Mouse (Mus musculus) heart, embryonic 15.5 days (tissue): ENCODE data around the gene Tspan10. TPM values are rescaled to one million over a fixed set of nuclear protein-coding genes. Genes with fewer than 3 reads are reported as not detected.

Experiments
- ATAC-seq: fragments of 200-750 bp; cut with Nextera tagmentation; replicated peaks from 2 replicates; pipeline ENCODE4 v1.8.0; 2017; ENCODE audit warnings: low read depth, moderate TSS enrichment; ENCODE audit not compliant: insufficient number of reproducible peaks, insufficient read depth, low FRiP score
- H3K27ac ChIP-seq: fragments of 300-500 bp; sonication (generic); 2 replicates; pipeline ENCODE4 v1.5.1; 2015; ENCODE audit warnings: mild to moderate bottlenecking, inconsistent platforms
- H3K27me3 ChIP-seq: fragments of 300-500 bp; sonication (generic); 2 replicates; pipeline ENCODE4 v1.6.1; 2015; ENCODE audit warnings: inconsistent platforms
- H3K36me3 ChIP-seq: fragments of 300-500 bp; sonication (generic); 2 replicates; pipeline ENCODE4 v1.6.1; 2015; ENCODE audit warnings: mild to moderate bottlenecking, inconsistent platforms
- H3K4me1 ChIP-seq: fragments of 300-500 bp; sonication (generic); replicated peaks from 2 replicates; pipeline ENCODE4 v1.6.1; 2015; ENCODE audit warnings: inconsistent platforms
- H3K4me2 ChIP-seq: fragments of 300-500 bp; sonication (generic); 2 replicates; pipeline ENCODE4 v1.6.1; 2015; ENCODE audit warnings: inconsistent platforms, mild to moderate bottlenecking, moderate library complexity
- H3K4me3 ChIP-seq: fragments of 300-500 bp; sonication (generic); 2 replicates; pipeline ENCODE4 v1.5.1; 2015; ENCODE audit warnings: mild to moderate bottlenecking, inconsistent platforms
- H3K9ac ChIP-seq: fragments of 300-500 bp; sonication (generic); 2 replicates; pipeline ENCODE4 v1.6.1; 2015; ENCODE audit warnings: mild to moderate bottlenecking, inconsistent platforms
- H3K9me3 ChIP-seq: fragments of 300-500 bp; sonication (generic); replicated peaks from 2 replicates; pipeline ENCODE4 v1.6.1; 2016; ENCODE audit warnings: inconsistent platforms
- WGBS: fragments of 180-500 bp; shearing (Covaris S2); methylation state at CpG from one replicate; pipeline ENCODE4 v1.1.7; 2015; ENCODE audit warnings: mixed read lengths; 5-methylcytosine and 5-hydroxymethylcytosine counted together
- polyA plus RNA-seq: library from polyadenylated mRNA; unstranded; fragments of >200 nt; fragmentation: Nextera tagmentation; extraction: Ambion mirVana; gene quantifications from 2 replicates; pipeline ENCODE4 v1.2.1, GENCODE M21; 2015

Gene Tspan10
- polyA plus RNA-seq, 1 experiment from 2014 or later = 0.09 TPM

GRCm38 (mm10) chr11:120483448-120483934 is 41.0 kb downstream of the Tspan10 start:
- H3K4me3 ChIP-seq = peak overlapping the region; percentile 78; the same call in 1 of the 2 replicates
- 77% methylated on average over 7 of the region's 7 CpGs for WGBS

GRCm38 (mm10) chr11:120484265-120484981 is 42.0 kb downstream of the Tspan10 start, which contains the start of gene Mrpl12:
Gene Mrpl12 (plus strand): TSS chr11:120484613.
- WGBS = under 1% methylated on average over 60 of the region's 60 CpGs
- Histone ChIP-seq H3K4me1 (peaks cover 25% of the 10 kb centered on the region), H3K9ac (peak within 1 kb of the TSS; percentile 94), H3K4me3 (peak within 1 kb of the TSS; percentile 78), H3K4me2 (peak within 1 kb of the TSS; percentile 73), H3K36me3 (peaks cover 68% of the 10 kb centered on the region), H3K9me3 (no peaks in the 10 kb centered on the region), H3K27me3 (no peaks in the 10 kb centered on the region), H3K27ac (peak within 1 kb of the TSS; percentile 89)
- ATAC-seq = peak; percentile 92

More at GRCm38 (mm10) chr11:120483448-120483934, 41.0 kb downstream of the Tspan10 start:
- Histone ChIP-seq H3K27ac (peak overlapping the region; percentile 89), H3K9me3 (no peaks in the 10 kb centered on the region), H3K4me2 (peak overlapping the region; percentile 73; the same call in 1 of the 2 replicates), H3K36me3 (peaks cover 71% of the 10 kb centered on the region), H3K27me3 (no peaks in the 10 kb centered on the region), H3K9ac (peak overlapping the region; percentile 94), H3K4me1 (peaks cover 19% of the 10 kb centered on the region)
- no peak for ATAC-seq

- no peak for ATAC-seq
- Histone ChIP-seq H3K4me2 (peak overlapping the region; percentile 73), H3K27ac (peak overlapping the region; percentile 89)
Observed at GRCm38 (mm10) chr11:120485251-120485650, 42.8 kb downstream of the Tspan10 start.

GRCm38 (mm10) chr11:120488516-120488915 is 46.1 kb downstream of the Tspan10 start:
- WGBS = 78% methylated on average over 4 of the region's 4 CpGs
- H3K4me1 ChIP-seq = peaks cover 53% of the 10 kb centered on the region
- H3K27me3 ChIP-seq = no peaks in the 10 kb centered on the region
- no peak overlapping the region for H3K4me2 ChIP-seq
- peaks cover 37% of the 10 kb centered on the region for H3K36me3 ChIP-seq
- no peaks in the 10 kb centered on the region for H3K9me3 ChIP-seq
- H3K27ac ChIP-seq = no peak overlapping the region
- ATAC-seq = no peak
- H3K9ac ChIP-seq = no peak overlapping the region
- no peak overlapping the region for H3K4me3 ChIP-seq

More at GRCm38 (mm10) chr11:120485251-120485650, 42.8 kb downstream of the Tspan10 start:
- 4% methylated on average over 10 of the region's 10 CpGs for WGBS
- Histone ChIP-seq H3K4me1 (peaks cover 31% of the 10 kb centered on the region), H3K9me3 (no peaks in the 10 kb centered on the region), H3K9ac (peak overlapping the region; percentile 94), H3K36me3 (peaks cover 62% of the 10 kb centered on the region), H3K27me3 (no peaks in the 10 kb centered on the region), H3K4me3 (peak overlapping the region; percentile 78)

- peaks cover 37% of the 10 kb centered on the region for H3K36me3 ChIP-seq
- H3K27ac ChIP-seq = 0 out of 2 replicates have a peak overlapping the region, but pooled peaks have one; percentile 14
- no peaks in the 10 kb centered on the region for H3K27me3 ChIP-seq
- H3K9ac ChIP-seq = no peak overlapping the region
- no peak overlapping the region for H3K4me3 ChIP-seq
- 0 out of 2 replicates have a peak, but pooled peaks have one; percentile 10 for ATAC-seq
- H3K4me2 ChIP-seq = no peak overlapping the region
- 57% methylated on average over 4 of the region's 4 CpGs for WGBS
- peaks cover 48% of the 10 kb centered on the region for H3K4me1 ChIP-seq
- no peaks in the 10 kb centered on the region for H3K9me3 ChIP-seq
Observed at GRCm38 (mm10) chr11:120489054-120489761, 46.8 kb downstream of the Tspan10 start.

- H3K4me2 ChIP-seq = peak overlapping the region; percentile 97
- no peak overlapping the region for H3K9ac ChIP-seq
- no peak overlapping the region; the same call in 1 of the 2 replicates for H3K27ac ChIP-seq
- no peaks in the 10 kb centered on the region for H3K27me3 ChIP-seq
- no peak overlapping the region for H3K4me3 ChIP-seq
- 32% methylated on average over 4 of the region's 4 CpGs for WGBS
- H3K4me1 ChIP-seq = peaks cover 43% of the 10 kb centered on the region
- H3K36me3 ChIP-seq = peaks cover 49% of the 10 kb centered on the region
- ATAC-seq = no peak
- no peaks in the 10 kb centered on the region for H3K9me3 ChIP-seq
Observed at GRCm38 (mm10) chr11:120490291-120491046, 48.0 kb downstream of the Tspan10 start.

GRCm38 (mm10) chr11:120491317-120492023 is 49.0 kb downstream of the Tspan10 start, which contains the start of gene Slc25a10:
Gene Slc25a10 (plus strand): TSS chr11:120491840.
- ATAC-seq = peak; percentile 84
- H3K4me2 ChIP-seq = peak within 1 kb of the TSS; percentile 97
- H3K27me3 ChIP-seq = no peaks in the 10 kb centered on the region
- H3K4me1 ChIP-seq = peaks cover 37% of the 10 kb centered on the region
- peak within 1 kb of the TSS; percentile 85 for H3K27ac ChIP-seq
- H3K36me3 ChIP-seq = peaks cover 48% of the 10 kb centered on the region
- WGBS = under 1% methylated on average over 35 of the region's 35 CpGs
- peak within 1 kb of the TSS; percentile 89 for H3K9ac ChIP-seq
- H3K9me3 ChIP-seq = no peaks in the 10 kb centered on the region
- peak within 1 kb of the TSS; percentile 78 for H3K4me3 ChIP-seq

- H3K4me1 ChIP-seq = peaks cover 37% of the 10 kb centered on the region
- peak overlapping the region; percentile 97 for H3K4me2 ChIP-seq
- H3K4me3 ChIP-seq = peak overlapping the region; percentile 78
- ATAC-seq = peak; percentile 54
- peaks cover 47% of the 10 kb centered on the region for H3K36me3 ChIP-seq
- H3K27me3 ChIP-seq = no peaks in the 10 kb centered on the region
- no peaks in the 10 kb centered on the region for H3K9me3 ChIP-seq
- WGBS = under 1% methylated on average over 48 of the region's 48 CpGs
- peak overlapping the region; percentile 89 for H3K9ac ChIP-seq
- peak overlapping the region; percentile 85 for H3K27ac ChIP-seq
Observed at GRCm38 (mm10) chr11:120492024-120492877, 49.8 kb downstream of the Tspan10 start.

GRCm38 (mm10) chr11:120492878-120493203 is 50.4 kb downstream of the Tspan10 start:
- peak overlapping the region; percentile 89 for H3K9ac ChIP-seq
- 30% methylated on average over 3 of the region's 3 CpGs for WGBS
- H3K36me3 ChIP-seq = peaks cover 47% of the 10 kb centered on the region

More at GRCm38 (mm10) chr11:120492878-120493203, 50.4 kb downstream of the Tspan10 start:
- Histone ChIP-seq H3K27me3 (no peaks in the 10 kb centered on the region), H3K4me2 (peak overlapping the region; percentile 97), H3K27ac (peak overlapping the region; percentile 85), H3K4me3 (peak overlapping the region; percentile 78), H3K9me3 (no peaks in the 10 kb centered on the region), H3K4me1 (peaks cover 37% of the 10 kb centered on the region)
- no peak for ATAC-seq
